Mouse (Mus musculus) liver, adult 2 months (tissue): ENCODE measurements around the gene Fhl1. TPM values are rescaled to one million over a fixed set of nuclear protein-coding genes. Genes with fewer than 3 reads are reported as not detected.
A peak's percentile ranks its signal among the peaks of the same experiment; 100 is the strongest.

ENCODE experiments used
- DNase-seq: peaks from one replicate; pipeline ENCODE4 v3.0.0-alpha.2; 2011; ENCODE audit warnings: low read depth, low spot score; ENCODE audit errors: extremely low read depth
- H3K27ac ChIP-seq: fragments of 200-500 bp; replicated peaks from 2 replicates; pipeline ENCODE4 v1.5.1; 2012; ENCODE audit warnings: low read depth, mild to moderate bottlenecking, control low read depth, inconsistent platforms, low read length; ENCODE audit not compliant: insufficient read depth
- H3K27me3 ChIP-seq: fragments of 200-500 bp; 2 replicates; pipeline ENCODE4 v1.6.1; 2012; ENCODE audit warnings: mild to moderate bottlenecking, moderate library complexity, low read length, inconsistent platforms; ENCODE audit not compliant: control insufficient read depth, insufficient read depth
- H3K36me3 ChIP-seq: fragments of 200-500 bp; 2 replicates; pipeline ENCODE4 v1.6.1; 2012; ENCODE audit warnings: low read length, inconsistent platforms; ENCODE audit not compliant: control insufficient read depth, insufficient read depth
- H3K4me1 ChIP-seq: fragments of 200-500 bp; 2 replicates; pipeline ENCODE4 v1.6.1; 2011; ENCODE audit warnings: low read length; ENCODE audit not compliant: control insufficient read depth, insufficient read depth
- H3K4me3 ChIP-seq: fragments of 200-500 bp; 2 replicates; pipeline ENCODE4 v1.5.1; 2011; ENCODE audit warnings: low read depth, mild to moderate bottlenecking, control low read depth, low read length, moderate library complexity; ENCODE audit not compliant: insufficient read depth
- H3K79me2 ChIP-seq: fragments of 200-500 bp; 2 replicates; pipeline ENCODE4 v1.6.1; 2012; ENCODE audit warnings: inconsistent platforms, mild to moderate bottlenecking, low read length, moderate library complexity; ENCODE audit not compliant: control insufficient read depth, insufficient read depth
- H3K9ac ChIP-seq: fragments of 200-500 bp; 2 replicates; pipeline ENCODE4 v1.6.1; 2012; ENCODE audit warnings: low read depth, mild to moderate bottlenecking, control low read depth, inconsistent platforms, low read length
- CTCF ChIP-seq: fragments of 200-500 bp; IDR thresholded peaks from 2 replicates; pipeline ENCODE4 v1.5.1; 2011; ENCODE audit warnings: low read depth, low read length, control low read depth
- POLR2A ChIP-seq: fragments of 200-500 bp; IDR thresholded peaks from 2 replicates; pipeline ENCODE4 v1.6.1; 2011; ENCODE audit warnings: low read length, control low read depth; ENCODE audit not compliant: insufficient read depth; ENCODE audit errors: extremely low read depth
- WGBS: fragments of 180-500 bp; shearing (Covaris S2); methylation state at CpG from one replicate; pipeline ENCODE4 v1.1.7; 2018; 5-methylcytosine and 5-hydroxymethylcytosine counted together
- polyA plus RNA-seq: library from polyadenylated mRNA; depleted of rRNA; stranded (reverse); fragments of >200 nt; gene quantifications from 2 replicates; pipeline ENCODE4 v1.2.3, GENCODE M21; 2012
- total RNA-seq: library from RNA; depleted of rRNA; stranded (reverse); fragments of >200 nt; gene quantifications from 2 replicates; pipeline ENCODE4 v1.2.3, GENCODE M21; 2014

Fhl1 gene
- total and polyA plus RNA-seq, 2 experiments: 7.0 to 7.2 TPM

- no peaks in the 10 kb centered on the region for H3K27me3 ChIP-seq
- H3K79me2 ChIP-seq: no peaks in the 10 kb centered on the region
- WGBS: 76% methylated on average over 5 of the region's 5 CpGs
- TF ChIP-seq CTCF (no peak), POLR2A (no peak)
- H3K36me3 ChIP-seq: no peaks in the 10 kb centered on the region
- no peak for DNase-seq
- no peak overlapping the region for H3K27ac ChIP-seq
- no peaks in the 10 kb centered on the region for H3K4me1 ChIP-seq
- no peak overlapping the region for H3K4me3 ChIP-seq
- no peak overlapping the region for H3K9ac ChIP-seq
Measured at GRCm38 (mm10) chrX:56737848-56738554, 6.4 kb downstream of the Fhl1 start.

DNA sequence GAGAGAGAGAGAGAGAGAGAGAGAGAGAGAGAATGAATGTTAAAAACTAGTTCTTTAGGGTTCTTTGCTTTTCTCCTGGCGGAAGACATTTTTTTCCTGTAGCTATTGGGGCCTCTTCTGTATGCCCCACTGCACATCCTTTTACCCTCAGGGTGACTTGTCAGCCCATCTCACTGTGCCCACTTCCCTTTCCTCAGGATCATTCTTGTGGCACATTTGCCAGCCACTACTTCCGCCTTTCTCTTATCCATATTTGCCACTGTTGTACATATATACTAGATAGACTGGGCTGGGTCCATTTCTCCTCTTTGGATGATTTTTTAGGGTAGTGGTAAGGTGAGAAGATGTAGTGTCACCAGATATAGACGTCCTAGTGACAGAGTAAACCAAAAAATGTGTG, 9.8 kb downstream of the Fhl1 start:
- DNase-seq: no peak
- no peaks in the 10 kb centered on the region for H3K36me3 ChIP-seq
- TF ChIP-seq POLR2A (no peak), CTCF (no peak)
- no peaks in the 10 kb centered on the region for H3K27me3 ChIP-seq
- H3K27ac ChIP-seq: no peak overlapping the region
- no peak overlapping the region for H3K9ac ChIP-seq
- no peaks in the 10 kb centered on the region for H3K79me2 ChIP-seq
- no peaks in the 10 kb centered on the region for H3K4me1 ChIP-seq
- WGBS: 46% methylated on average over 2 of the region's 3 CpGs
- H3K4me3 ChIP-seq: no peak overlapping the region

DNA sequence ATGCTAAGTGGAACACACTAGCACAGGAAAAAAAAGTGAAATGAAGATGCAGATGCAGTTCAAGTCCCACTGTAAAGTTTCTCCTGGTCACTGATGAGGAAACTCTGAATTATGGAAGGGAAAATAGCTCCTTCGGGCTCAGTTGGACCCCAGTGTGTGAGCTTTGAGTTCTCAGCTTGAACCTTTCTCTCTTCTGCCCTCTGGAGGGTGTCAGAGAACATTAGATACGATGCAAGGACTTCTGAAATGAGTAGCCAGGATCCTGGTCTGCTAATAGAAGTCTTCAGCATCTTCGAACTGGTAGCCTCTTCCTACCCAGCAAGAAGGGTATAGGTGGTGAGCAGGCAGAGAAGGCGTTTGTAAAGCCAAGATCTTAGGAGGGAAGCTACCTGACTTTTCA, 19.9 kb downstream of the Fhl1 start:
- DNase-seq: no peak
- Histone ChIP-seq H3K79me2 (no peaks in the 10 kb centered on the region), H3K27me3 (no peaks in the 10 kb centered on the region), H3K4me1 (no peaks in the 10 kb centered on the region), H3K27ac (no peak overlapping the region), H3K4me3 (no peak overlapping the region), H3K9ac (no peak overlapping the region), H3K36me3 (no peaks in the 10 kb centered on the region)
- 39% methylated on average over 4 of the region's 4 CpGs for WGBS
- TF ChIP-seq CTCF (no peak), POLR2A (no peak)

DNA sequence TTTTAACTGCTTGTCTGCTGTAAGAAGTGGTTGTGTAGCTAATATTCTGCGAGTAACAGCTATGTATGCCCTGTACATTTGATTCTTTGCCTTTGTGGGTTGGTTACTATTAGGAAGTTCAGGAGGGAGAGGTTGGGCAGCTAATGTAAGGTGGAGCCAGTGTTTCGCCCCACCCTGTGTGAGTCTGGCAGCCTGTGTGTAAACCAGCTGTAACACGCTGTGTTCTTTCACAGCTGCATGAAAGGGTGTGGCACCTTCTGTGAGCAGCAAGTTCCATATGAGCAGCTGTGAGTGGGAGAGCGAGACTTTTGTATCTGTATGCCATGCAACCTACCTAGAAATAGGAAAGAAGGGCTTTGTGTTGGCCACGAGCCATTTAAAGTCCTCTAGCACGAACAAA, 20.6 kb downstream of the Fhl1 start:
- Histone ChIP-seq H3K9ac (no peak overlapping the region), H3K4me1 (no peaks in the 10 kb centered on the region), H3K27ac (no peak overlapping the region), H3K79me2 (no peaks in the 10 kb centered on the region), H3K4me3 (no peak overlapping the region), H3K36me3 (no peaks in the 10 kb centered on the region), H3K27me3 (no peaks in the 10 kb centered on the region)
- TF ChIP-seq CTCF (no peak), POLR2A (no peak)
- 55% methylated on average over 6 of the region's 6 CpGs for WGBS
- no peak for DNase-seq

GRCm38 (mm10) chrX:56753317-56754289, 22.0 kb downstream of the Fhl1 start:
- no peaks in the 10 kb centered on the region for H3K27me3 ChIP-seq
- TF ChIP-seq POLR2A (no peak), CTCF (no peak)
- no peaks in the 10 kb centered on the region for H3K79me2 ChIP-seq
- H3K36me3 ChIP-seq: no peaks in the 10 kb centered on the region
- no peak for DNase-seq
- no peak overlapping the region for H3K4me3 ChIP-seq
- H3K9ac ChIP-seq: no peak overlapping the region
- no peak overlapping the region for H3K27ac ChIP-seq
- H3K4me1 ChIP-seq: no peaks in the 10 kb centered on the region
- 65% methylated on average over 8 of the region's 8 CpGs for WGBS

DNA sequence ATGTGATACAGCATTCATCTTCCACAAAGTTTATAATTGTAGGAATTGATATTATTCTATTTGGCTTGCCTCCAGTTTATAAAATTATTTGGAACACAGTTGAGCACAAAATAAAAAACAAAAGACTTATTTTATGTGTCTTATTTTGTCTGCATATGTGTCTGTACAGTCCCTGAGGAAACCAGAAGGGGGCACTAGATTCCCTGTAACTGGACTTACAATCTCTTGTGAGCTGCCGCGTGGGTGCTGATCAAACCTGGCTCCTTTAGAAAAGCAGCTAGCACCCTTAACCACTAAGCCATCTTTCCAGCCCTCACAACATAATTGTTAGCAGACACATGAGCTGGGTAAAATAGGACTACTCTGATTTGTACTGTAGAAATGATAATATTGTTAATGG, 24.1 kb downstream of the Fhl1 start:
- TF ChIP-seq POLR2A (no peak), CTCF (peak; percentile 18; the same call in 1 of the 2 replicates)
- 0% methylated on average over 2 of the region's 2 CpGs for WGBS
- H3K27me3 ChIP-seq: no peaks in the 10 kb centered on the region
- H3K27ac ChIP-seq: no peak overlapping the region
- no peak overlapping the region for H3K4me3 ChIP-seq
- no peak overlapping the region for H3K9ac ChIP-seq
- H3K79me2 ChIP-seq: no peaks in the 10 kb centered on the region
- no peaks in the 10 kb centered on the region for H3K4me1 ChIP-seq
- no peaks in the 10 kb centered on the region for H3K36me3 ChIP-seq
- peak; percentile 46 for DNase-seq
